Mouse (Mus musculus) intestine, embryonic 14.5 days (tissue): ENCODE measurements around the gene Ppfia4. TPM values are rescaled to one million over a fixed set of nuclear protein-coding genes. Genes with fewer than 3 reads are reported as not detected.

Experiments
- ATAC-seq: fragments of 200-750 bp; cut with Nextera tagmentation; replicated peaks from 2 replicates; pipeline ENCODE4 v1.8.0; 2017; ENCODE audit warnings: low read depth, moderate number of reproducible peaks, moderate TSS enrichment, moderate library complexity; ENCODE audit not compliant: low FRiP score, low TSS enrichment
- DNase-seq: peaks from one replicate; pipeline ENCODE4 v3.0.0-alpha.2; 2018; ENCODE audit warnings: low spot score
- H3K27ac ChIP-seq: fragments of 300-500 bp; sonication (generic); 2 replicates; pipeline ENCODE4 v1.5.1; 2014; ENCODE audit warnings: low read depth, mild to moderate bottlenecking, control low read depth
- H3K27me3 ChIP-seq: fragments of 300-500 bp; sonication (generic); replicated peaks from 2 replicates; pipeline ENCODE4 v1.6.1; 2014; ENCODE audit warnings: low read length, control low read depth; ENCODE audit not compliant: control insufficient read depth, insufficient read depth
- H3K36me3 ChIP-seq: fragments of 300-500 bp; sonication (generic); 2 replicates; pipeline ENCODE4 v1.6.1; 2014; ENCODE audit warnings: low read length, control low read depth; ENCODE audit not compliant: control insufficient read depth, insufficient read depth
- H3K4me1 ChIP-seq: fragments of 300-500 bp; sonication (generic); replicated peaks from 2 replicates; pipeline ENCODE4 v1.6.1; 2014; ENCODE audit warnings: low read length, control low read depth, mixed read lengths; ENCODE audit not compliant: control insufficient read depth, insufficient read depth
- H3K4me2 ChIP-seq: fragments of 300-500 bp; sonication (generic); 2 replicates; pipeline ENCODE4 v1.6.1; 2014; ENCODE audit warnings: low read length
- H3K4me3 ChIP-seq: fragments of 300-500 bp; sonication (generic); 2 replicates; pipeline ENCODE4 v1.5.1; 2014; ENCODE audit warnings: low read depth, low read length, control low read depth, mixed read lengths
- H3K9ac ChIP-seq: fragments of 300-500 bp; sonication (generic); 2 replicates; pipeline ENCODE4 v1.6.1; 2014; ENCODE audit warnings: mild to moderate bottlenecking, low read length
- H3K9me3 ChIP-seq: fragments of 300-500 bp; sonication (generic); 2 replicates; pipeline ENCODE4 v1.6.1; 2016; ENCODE audit warnings: low read length, control low read depth; ENCODE audit not compliant: control insufficient read depth
- WGBS: fragments of 180-500 bp; shearing (Covaris S2); extraction: QIAGEN DNeasy Blood & Tissue Kit; methylation state at CpG from one replicate; pipeline ENCODE4 v1.1.7; 2014; 5-methylcytosine and 5-hydroxymethylcytosine counted together
- polyA plus RNA-seq: library from polyadenylated mRNA; unstranded; fragments of >200 nt; fragmentation: Nextera tagmentation; extraction: Ambion mirVana; gene quantifications from 2 replicates; pipeline ENCODE4 v1.2.1, GENCODE M21; 2014

Ppfia4 gene
- polyA plus RNA-seq, 1 experiment from 2014 or later: 4.3 TPM

GRCm38 (mm10) chr1:134342781-134343310 is 10.1 kb upstream of the Ppfia4 start:
- Histone ChIP-seq H3K27ac (no peak overlapping the region), H3K27me3 (no peaks in the 10 kb centered on the region), H3K4me1 (no peaks in the 10 kb centered on the region), H3K9me3 (no peaks in the 10 kb centered on the region), H3K9ac (no peak overlapping the region), H3K4me2 (no peak overlapping the region), H3K4me3 (no peak overlapping the region), H3K36me3 (peaks cover 20% of the 10 kb centered on the region)
- no peak for ATAC-seq
- 79% methylated on average over 8 of the region's 8 CpGs for WGBS
- DNase-seq: no peak

GRCm38 (mm10) chr1:134342278-134342664 is 9.5 kb upstream of the Ppfia4 start:
- 66% methylated on average over 2 of the region's 2 CpGs for WGBS
- no peak for DNase-seq
- peaks cover 14% of the 10 kb centered on the region for H3K36me3 ChIP-seq
- H3K4me1 ChIP-seq: no peaks in the 10 kb centered on the region
- no peaks in the 10 kb centered on the region for H3K9me3 ChIP-seq
- no peak overlapping the region for H3K9ac ChIP-seq
- no peak overlapping the region for H3K27ac ChIP-seq
- ATAC-seq: no peak
- H3K27me3 ChIP-seq: no peaks in the 10 kb centered on the region
- no peak overlapping the region for H3K4me2 ChIP-seq
- H3K4me3 ChIP-seq: no peak overlapping the region

GRCm38 (mm10) chr1:134341641-134342277 is 9.0 kb upstream of the Ppfia4 start:
- DNase-seq: no peak
- no peak overlapping the region for H3K4me3 ChIP-seq
- no peak for ATAC-seq
- no peaks in the 10 kb centered on the region for H3K27me3 ChIP-seq
- 75% methylated on average over 5 of the region's 5 CpGs for WGBS
- H3K36me3 ChIP-seq: peaks cover 10% of the 10 kb centered on the region
- H3K4me2 ChIP-seq: no peak overlapping the region
- H3K9ac ChIP-seq: no peak overlapping the region
- no peaks in the 10 kb centered on the region for H3K4me1 ChIP-seq
- no peaks in the 10 kb centered on the region for H3K9me3 ChIP-seq
- no peak overlapping the region for H3K27ac ChIP-seq

GRCm38 (mm10) chr1:134339757-134340619 is 7.3 kb upstream of the Ppfia4 start:
- Histone ChIP-seq H3K9me3 (no peaks in the 10 kb centered on the region), H3K4me3 (no peak overlapping the region), H3K9ac (no peak overlapping the region), H3K27ac (no peak overlapping the region), H3K4me1 (no peaks in the 10 kb centered on the region), H3K4me2 (no peak overlapping the region), H3K36me3 (no peaks in the 10 kb centered on the region), H3K27me3 (no peaks in the 10 kb centered on the region)
- no peak for DNase-seq
- no peak for ATAC-seq
- WGBS: 94% methylated on average over 18 of the region's 18 CpGs

GRCm38 (mm10) chr1:134339162-134339561 is 6.4 kb upstream of the Ppfia4 start:
- Histone ChIP-seq H3K4me3 (no peak overlapping the region), H3K9me3 (no peaks in the 10 kb centered on the region), H3K9ac (no peak overlapping the region), H3K4me1 (no peaks in the 10 kb centered on the region), H3K27ac (no peak overlapping the region), H3K27me3 (no peaks in the 10 kb centered on the region), H3K4me2 (no peak overlapping the region), H3K36me3 (no peaks in the 10 kb centered on the region)
- DNase-seq (no peak), ATAC-seq (no peak)
- 91% methylated on average over 7 of the region's 7 CpGs for WGBS

GRCm38 (mm10) chr1:134336958-134337710 is 4.4 kb upstream of the Ppfia4 start:
- Histone ChIP-seq H3K4me1 (peaks cover 12% of the 10 kb centered on the region; the same call in 1 of the 2 replicates), H3K9me3 (no peaks in the 10 kb centered on the region), H3K36me3 (no peaks in the 10 kb centered on the region), H3K4me3 (no peak overlapping the region), H3K9ac (no peak overlapping the region), H3K27ac (no peak overlapping the region), H3K4me2 (no peak overlapping the region), H3K27me3 (no peaks in the 10 kb centered on the region)
- no peak for ATAC-seq
- 81% methylated on average over 11 of the region's 11 CpGs for WGBS
- DNase-seq: no peak

GRCm38 (mm10) chr1:134335924-134336810 is 3.4 kb upstream of the Ppfia4 start:
- Histone ChIP-seq H3K9ac (no peak overlapping the region), H3K36me3 (no peaks in the 10 kb centered on the region), H3K4me1 (peaks cover 13% of the 10 kb centered on the region; the same call in 1 of the 2 replicates), H3K4me3 (no peak overlapping the region), H3K9me3 (no peaks in the 10 kb centered on the region), H3K27me3 (no peaks in the 10 kb centered on the region), H3K4me2 (no peak overlapping the region), H3K27ac (no peak overlapping the region)
- no peak for ATAC-seq
- 80% methylated on average over 12 of the region's 12 CpGs for WGBS
- DNase-seq: no peak
